Mouse (Mus musculus) lung, postnatal 0 days (tissue): ENCODE measurements at regions not wholly inside any gene's neighbourhood (a gene's known extent, or its start where the extent isn't known, plus 50 kb on each side); places are given as distances from the start of the nearest gene placed in this dataset.

Experiments
- CTCF ChIP-seq: IDR thresholded peaks from 2 replicates; pipeline ENCODE4 v1.5.1; 2016; ENCODE audit warnings: antibody characterized with exemption, mild to moderate bottlenecking
- EP300 ChIP-seq: IDR thresholded peaks from 2 replicates; pipeline ENCODE4 v1.6.1; 2016; ENCODE audit warnings: antibody characterized with exemption, mild to moderate bottlenecking, control low read depth

GRCm38 (mm10) chr1:83752976-83753375 is 345.0 kb upstream of the Sphkap start:
- no peak for TF ChIP-seq CTCF
- no peak for TF ChIP-seq EP300
